Mouse (Mus musculus): ENCODE data around the gene Zfp287.

GRCm38 (mm10) chr11:62728276-62728675, 3.4 kb downstream of the Zfp287 start:
- no peak for TF ChIP-seq CTCF (conservative IDR thresholded peaks at IDR 0.05; ENCODE audit: insufficient read depth, insufficient read length, low read depth, low read length)
- no peak for TF ChIP-seq POLR2A (IDR thresholded peaks at IDR 0.05; ENCODE audit: low read depth, low read length)

All from kidney, adult 2 months (tissue).